Mouse (Mus musculus) kidney, postnatal 0 days (tissue): ENCODE data around the gene Traf3ip2. TPM values are rescaled to one million over a fixed set of nuclear protein-coding genes. Genes with fewer than 3 reads are reported as not detected.

Experiments
- ATAC-seq: fragments of 200-750 bp; cut with Nextera tagmentation; replicated peaks from 2 replicates; pipeline ENCODE4 v1.8.0; 2017; ENCODE audit warnings: low read depth, moderate number of reproducible peaks, moderate TSS enrichment, moderate library complexity; ENCODE audit not compliant: low FRiP score
- DNase-seq: peaks from one replicate; pipeline ENCODE4 v3.0.0-alpha.2; 2016; ENCODE audit warnings: low spot score
- H3K27ac ChIP-seq: fragments of 300-500 bp; sonication (generic); 2 replicates; pipeline ENCODE4 v1.5.1; 2014; ENCODE audit warnings: mild to moderate bottlenecking
- H3K27me3 ChIP-seq: fragments of 300-500 bp; sonication (generic); 2 replicates; pipeline ENCODE4 v1.6.1; 2014; ENCODE audit warnings: low read length, mixed read lengths; ENCODE audit not compliant: insufficient read depth
- H3K36me3 ChIP-seq: fragments of 300-500 bp; sonication (generic); 2 replicates; pipeline ENCODE4 v1.6.1; 2014; ENCODE audit warnings: low read length, mixed read lengths; ENCODE audit not compliant: insufficient read depth
- H3K4me1 ChIP-seq: fragments of 300-500 bp; sonication (generic); replicated peaks from 2 replicates; pipeline ENCODE4 v1.6.1; 2014; ENCODE audit warnings: antibody characterized with exemption, low read length, mixed read lengths; ENCODE audit not compliant: insufficient read depth
- H3K4me2 ChIP-seq: fragments of 300-500 bp; sonication (generic); 2 replicates; pipeline ENCODE4 v1.6.1; 2014; ENCODE audit warnings: mild to moderate bottlenecking, low read length, moderate library complexity, mixed read lengths
- H3K4me3 ChIP-seq: fragments of 300-500 bp; sonication (generic); replicated peaks from 2 replicates; pipeline ENCODE4 v1.5.1; 2014; ENCODE audit warnings: low read depth, low read length
- H3K9ac ChIP-seq: fragments of 300-500 bp; sonication (generic); 2 replicates; pipeline ENCODE4 v1.6.1; 2014; ENCODE audit warnings: low read depth, low read length
- H3K9me3 ChIP-seq: fragments of 300-500 bp; sonication (generic); replicated peaks from 2 replicates; pipeline ENCODE4 v1.6.1; 2016; ENCODE audit warnings: low read length, inconsistent platforms, mixed read lengths
- CTCF ChIP-seq: IDR thresholded peaks from 2 replicates; pipeline ENCODE4 v1.5.1; 2016; ENCODE audit warnings: antibody characterized with exemption, low read depth, mild to moderate bottlenecking, moderate library complexity
- WGBS: fragments of 180-500 bp; shearing (Covaris S2); extraction: QIAGEN DNeasy Blood & Tissue Kit; methylation state at CpG from one replicate; pipeline ENCODE4 v1.1.7; 2014; 5-methylcytosine and 5-hydroxymethylcytosine counted together
- polyA plus RNA-seq: library from polyadenylated mRNA; unstranded; fragments of >200 nt; fragmentation: Nextera tagmentation; extraction: Ambion mirVana; gene quantifications from 2 replicates; pipeline ENCODE4 v1.2.1, GENCODE M21; 2015

Gene Traf3ip2
- polyA plus RNA-seq, 1 experiment from 2014 or later: 15.0 TPM

DNA sequence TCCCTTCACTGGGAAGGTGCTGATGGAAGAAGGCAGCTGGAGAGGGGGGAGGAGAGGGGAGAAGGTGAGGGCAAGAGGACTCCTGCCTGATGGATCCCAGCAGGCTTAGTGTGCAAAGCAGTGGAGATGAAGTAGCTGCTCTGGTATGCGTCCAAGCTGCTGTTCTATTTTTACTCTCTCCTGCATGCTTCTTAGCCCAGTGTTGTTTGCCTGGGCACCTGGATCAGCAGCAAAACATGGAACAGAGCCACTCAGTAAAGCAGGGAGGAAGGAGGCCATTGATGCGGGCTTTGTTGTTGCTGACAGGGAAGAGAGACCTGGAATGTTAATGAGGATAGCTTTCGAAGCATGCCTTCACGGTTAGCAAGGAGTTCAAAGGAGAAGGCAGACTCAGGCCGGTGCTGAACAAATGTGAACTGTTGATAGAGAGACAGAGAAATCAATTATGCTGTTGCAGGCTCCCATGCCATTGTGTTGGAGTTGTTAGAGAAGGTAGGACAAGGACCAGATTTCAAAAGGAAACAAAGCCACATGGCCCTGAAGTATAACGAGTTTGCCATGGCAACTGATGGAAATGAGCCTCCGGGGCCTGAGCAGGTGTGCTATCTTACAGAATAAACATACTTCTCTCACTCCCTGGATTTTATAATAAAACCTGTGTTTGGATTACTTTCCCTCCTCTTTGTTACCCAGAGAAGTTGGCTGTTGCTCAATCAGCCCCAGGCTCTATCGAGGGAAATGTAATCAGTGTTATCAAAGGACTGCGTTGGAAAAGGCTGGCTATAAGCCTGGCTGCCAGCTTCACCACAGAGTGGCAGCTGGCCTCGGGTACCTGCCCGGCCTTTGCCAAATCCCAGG is 46.9 kb downstream of the Traf3ip2 start:
- no peak for TF ChIP-seq CTCF

DNA sequence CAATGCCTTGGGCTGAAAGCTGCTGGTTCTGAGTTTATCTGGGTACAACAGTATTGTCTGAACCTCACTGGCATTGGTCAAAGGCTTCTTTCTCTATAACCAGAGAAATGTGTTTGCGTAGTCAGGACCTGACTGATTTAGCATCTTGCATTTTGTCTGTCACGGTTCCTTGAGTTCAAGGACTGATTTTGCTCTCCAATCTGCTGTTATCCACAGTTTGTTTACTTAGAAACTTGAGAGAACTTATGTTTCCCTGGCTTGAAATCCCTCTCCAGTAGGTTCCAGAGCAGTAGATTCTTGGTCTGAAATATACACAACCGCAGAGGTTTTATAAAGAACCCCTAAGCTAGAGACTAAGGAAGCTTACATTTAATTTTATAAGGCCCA is 47.5 kb downstream of the Traf3ip2 start:
- Histone ChIP-seq H3K9me3 (no peaks in the 10 kb centered on the region), H3K36me3 (no peaks in the 10 kb centered on the region), H3K4me3 (no peak overlapping the region), H3K9ac (no peak overlapping the region), H3K4me1 (peaks cover 25% of the 10 kb centered on the region), H3K4me2 (no peak overlapping the region), H3K27ac (peak overlapping the region; percentile 86), H3K27me3 (no peaks in the 10 kb centered on the region)
- TF ChIP-seq CTCF: no peak
- ATAC-seq (peak; percentile 35), DNase-seq (peak; percentile 80)
- WGBS: 29% methylated on average over 3 of the region's 3 CpGs

More for the DNA sequence above, 46.9 kb downstream of the Traf3ip2 start:
- Histone ChIP-seq H3K36me3 (no peaks in the 10 kb centered on the region), H3K4me3 (no peak overlapping the region), H3K27me3 (no peaks in the 10 kb centered on the region), H3K4me1 (peaks cover 21% of the 10 kb centered on the region), H3K9ac (no peak overlapping the region), H3K9me3 (no peaks in the 10 kb centered on the region), H3K27ac (peak overlapping the region; percentile 86), H3K4me2 (no peak overlapping the region)
- peak; percentile 90 for DNase-seq
- ATAC-seq: peak; percentile 91
- 8% methylated on average over 11 of the region's 11 CpGs for WGBS

DNA sequence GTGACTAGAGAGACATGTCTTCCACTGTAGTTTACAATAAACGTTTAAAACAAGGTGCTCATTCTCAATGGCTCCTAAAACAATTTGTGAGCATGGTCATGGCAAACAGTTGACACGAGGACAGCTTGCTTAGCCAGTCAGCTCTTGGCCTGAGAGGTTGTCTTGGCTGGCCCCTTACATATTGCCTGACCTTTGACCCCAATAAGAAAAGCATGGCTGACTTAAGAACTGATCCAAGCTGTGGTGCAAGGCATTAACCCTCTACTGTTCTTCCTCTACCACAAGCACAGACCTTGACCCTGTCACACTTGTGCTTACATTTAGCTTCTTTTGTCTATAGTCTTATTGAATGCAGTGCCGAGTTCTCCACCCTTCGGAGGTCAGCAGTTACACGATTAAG is 48.0 kb downstream of the Traf3ip2 start:
- peak overlapping the region; percentile 86; the same call in 1 of the 2 replicates for H3K27ac ChIP-seq
- no peak for TF ChIP-seq CTCF
- H3K27me3 ChIP-seq: no peaks in the 10 kb centered on the region
- no peaks in the 10 kb centered on the region for H3K9me3 ChIP-seq
- no peaks in the 10 kb centered on the region for H3K36me3 ChIP-seq
- 34% methylated on average over 5 of the region's 5 CpGs for WGBS
- peak; percentile 31 for DNase-seq
- H3K4me1 ChIP-seq: peaks cover 25% of the 10 kb centered on the region
- no peak overlapping the region for H3K4me3 ChIP-seq
- 0 out of 2 replicates have a peak, but pooled peaks have one; percentile 33 for ATAC-seq
- H3K4me2 ChIP-seq: no peak overlapping the region
- no peak overlapping the region for H3K9ac ChIP-seq

DNA sequence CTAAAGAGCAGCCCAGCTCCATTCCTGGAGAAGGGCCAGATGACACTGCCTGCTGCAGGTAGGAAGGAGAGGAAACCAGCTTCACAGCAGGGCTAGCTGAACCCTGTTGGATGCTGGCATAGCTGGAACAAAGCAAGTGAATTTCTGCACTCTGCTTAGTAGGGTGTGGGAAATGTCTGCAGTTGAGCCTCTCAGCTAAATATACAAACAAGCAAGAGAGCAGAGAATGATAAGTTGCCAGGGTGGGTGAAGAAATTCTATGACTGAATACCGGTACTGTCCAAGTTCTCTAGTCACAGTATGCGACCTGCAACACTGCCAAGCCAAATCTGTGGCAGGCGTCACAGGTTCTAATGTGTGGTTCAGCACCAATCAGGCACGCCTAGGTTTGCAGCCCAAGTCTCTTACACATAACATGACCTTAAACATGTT is 52.4 kb downstream of the Traf3ip2 start:
- no peaks in the 10 kb centered on the region for H3K36me3 ChIP-seq
- H3K4me2 ChIP-seq: no peak overlapping the region
- DNase-seq (no peak), ATAC-seq (no peak)
- H3K9ac ChIP-seq: no peak overlapping the region
- no peaks in the 10 kb centered on the region for H3K9me3 ChIP-seq
- peaks cover 10% of the 10 kb centered on the region for H3K4me1 ChIP-seq
- no peak for TF ChIP-seq CTCF
- H3K27me3 ChIP-seq: no peaks in the 10 kb centered on the region
- 61% methylated on average over 4 of the region's 4 CpGs for WGBS
- no peak overlapping the region for H3K27ac ChIP-seq
- H3K4me3 ChIP-seq: no peak overlapping the region

DNA sequence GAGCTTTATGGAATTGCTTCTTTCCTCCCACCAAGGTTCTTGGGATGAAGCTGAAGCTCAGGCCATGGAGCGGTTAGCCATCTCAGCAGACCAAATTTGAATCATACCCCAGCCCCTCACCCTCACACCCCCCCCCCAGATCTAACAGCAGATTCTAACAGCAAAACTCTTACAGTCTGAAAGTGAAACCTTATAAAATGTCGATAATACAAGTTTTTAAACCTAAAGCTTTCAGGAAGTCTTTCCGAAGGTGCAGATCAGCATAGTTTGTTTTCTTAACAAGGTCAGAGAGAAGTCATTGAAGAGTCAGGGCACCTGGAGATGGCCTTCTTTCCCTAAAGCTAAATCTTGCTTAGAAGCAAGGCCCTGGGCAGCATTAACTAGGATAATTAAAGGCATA is 53.3 kb downstream of the Traf3ip2 start:
- H3K9me3 ChIP-seq: no peaks in the 10 kb centered on the region
- DNase-seq: no peak
- no peak for ATAC-seq
- no peak overlapping the region; the same call in 1 of the 2 replicates for H3K27ac ChIP-seq
- H3K4me3 ChIP-seq: no peak overlapping the region
- H3K9ac ChIP-seq: no peak overlapping the region
- TF ChIP-seq CTCF: no peak
- no peaks in the 10 kb centered on the region for H3K36me3 ChIP-seq
- no peaks in the 10 kb centered on the region for H3K27me3 ChIP-seq
- H3K4me1 ChIP-seq: 0 out of 2 replicates have a peak, but pooled peaks cover 3% of the 10 kb centered on the region
- WGBS: 34% methylated on average over 3 of the region's 3 CpGs
- H3K4me2 ChIP-seq: no peak overlapping the region

DNA sequence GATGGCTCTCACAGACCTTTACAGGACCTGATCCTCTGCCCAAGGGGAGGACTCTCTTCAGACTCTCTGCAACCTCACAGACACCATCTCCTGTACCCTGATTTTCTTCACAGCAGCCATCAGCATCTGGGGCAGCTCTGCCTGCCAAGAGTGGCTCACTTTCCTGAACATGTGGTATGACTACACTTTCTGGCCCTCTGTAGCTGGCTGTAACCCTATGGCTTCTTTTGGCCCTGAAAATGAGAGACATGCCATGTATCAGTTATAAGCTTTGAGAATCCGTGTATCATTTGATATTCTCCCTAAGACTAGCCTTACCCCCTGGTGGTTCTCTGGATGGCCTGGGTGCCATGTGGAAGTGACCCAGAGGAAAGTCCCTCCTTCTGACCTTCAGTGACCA is 58.7 kb downstream of the Traf3ip2 start:
- Histone ChIP-seq H3K4me1 (0 out of 2 replicates have a peak, but pooled peaks cover 5% of the 10 kb centered on the region), H3K36me3 (no peaks in the 10 kb centered on the region), H3K27me3 (no peaks in the 10 kb centered on the region), H3K9me3 (no peaks in the 10 kb centered on the region), H3K4me2 (no peak overlapping the region), H3K4me3 (no peak overlapping the region), H3K27ac (no peak overlapping the region), H3K9ac (no peak overlapping the region)
- DNase-seq (no peak), ATAC-seq (no peak)
- 92% methylated on average over 1 of the region's 1 CpGs for WGBS
- no peak for TF ChIP-seq CTCF
